Mouse (Mus musculus) G1E (cell line): ENCODE data around the gene Nr1h4.

Source experiments
- CTCF ChIP-seq: IDR thresholded peaks from 2 replicates; pipeline ENCODE4 v1.5.1; 2012; ENCODE audit warnings: low read depth, low read length, inconsistent platforms, mixed read lengths
- TAL1 ChIP-seq: conservative IDR thresholded peaks from 2 replicates; pipeline ENCODE4 v1.6.1; 2012; ENCODE audit warnings: low read depth, low read length, inconsistent platforms, mixed read lengths

DNA sequence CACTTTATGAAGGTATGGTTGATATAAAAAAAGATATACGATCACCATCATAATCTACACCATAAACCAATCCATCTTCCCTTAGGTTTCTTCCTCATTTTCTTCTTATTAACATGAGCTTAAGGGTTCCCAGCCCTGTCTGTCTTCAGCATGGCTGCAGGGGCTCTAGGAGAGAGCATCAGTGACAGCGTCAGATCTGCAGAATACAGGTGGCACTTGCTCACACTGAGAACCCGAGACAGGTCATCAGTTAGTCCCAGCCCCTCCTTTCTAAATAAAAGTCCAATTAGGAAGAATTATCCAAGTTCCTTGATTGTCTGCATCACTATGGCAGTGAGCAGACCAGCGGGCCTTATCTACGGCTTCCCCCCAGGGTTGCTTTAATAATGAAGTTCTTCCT lies 934 bp downstream of the Nr1h4 start:
- TF ChIP-seq CTCF: no peak
- TF ChIP-seq TAL1: no peak
